Mouse (Mus musculus): ENCODE data around the gene Dhx9. TPM values are rescaled to one million over a fixed set of nuclear protein-coding genes. Genes with fewer than 3 reads are reported as not detected.

Gene Dhx9
- polyA plus RNA-seq, 1 experiment from 2014 or later, result 26.3 TPM

Other genes with a start within 250 kb of the Dhx9 start
- gene Lamc1, start 154.9 kb downstream of the Dhx9 start, polyA plus RNA-seq (2015; fragmentation: Nextera tagmentation; extraction: Ambion mirVana), result 126 and 135 TPM in 2 replicates
- 0.13 and 0.21 TPM in 2 replicates for gene Shcbp1l, start 62.5 kb downstream of the Dhx9 start, polyA plus RNA-seq (2015; fragmentation: Nextera tagmentation; extraction: Ambion mirVana)
- gene Npl, start 62.4 kb upstream of the Dhx9 start, polyA plus RNA-seq (2015; fragmentation: Nextera tagmentation; extraction: Ambion mirVana), result 7.0 and 7.1 TPM in 2 replicates
- gene Rgs8, start 165.4 kb upstream of the Dhx9 start, polyA plus RNA-seq (2015; fragmentation: Nextera tagmentation; extraction: Ambion mirVana), result 0.10 and 0.15 TPM in 2 replicates